Mouse (Mus musculus): ENCODE measurements at regions not wholly inside any gene's neighbourhood (a gene's known extent, or its start where the extent isn't known, plus 50 kb on each side); places are given as distances from the start of the nearest gene placed in this dataset.

DNA sequence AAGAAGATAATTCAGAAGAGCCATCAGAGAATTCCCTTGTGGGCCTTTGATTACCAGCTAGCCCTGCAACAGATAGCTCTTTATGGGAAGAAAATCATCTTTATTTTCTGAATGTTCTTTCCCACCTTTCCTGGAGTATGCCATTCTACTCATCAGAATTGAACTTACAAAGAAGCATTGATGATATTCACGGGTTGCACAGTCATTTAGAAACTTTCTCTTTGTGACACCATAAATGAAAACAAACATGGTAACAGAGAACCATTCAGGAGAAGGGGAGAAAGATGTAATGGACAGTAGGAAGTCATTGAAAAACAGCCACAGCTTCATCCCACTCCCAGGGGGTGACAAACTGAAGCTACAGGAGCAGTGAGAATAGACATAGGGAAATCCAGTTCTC lies 243.6 kb upstream of the Atp11b start:
- 65% methylated on average over 1 of the region's 1 CpGs for WGBS
- TF ChIP-seq POLR2A (IDR thresholded peaks at IDR 0.05; ENCODE audit: low read depth, low read length) = no peak
- no peak for TF ChIP-seq CTCF (IDR thresholded peaks at IDR 0.05; ENCODE audit: extremely low read depth, insufficient read depth, insufficient read length, insufficient replicate concordance)
- H3K36me3 ChIP-seq (ENCODE audit: control insufficient read depth, insufficient read depth, low read length) = no peaks in the 10 kb centered on the region
- no peaks in the 10 kb centered on the region for H3K27me3 ChIP-seq (ENCODE audit: control insufficient read depth, insufficient read depth, low read length)
- no peak overlapping the region for H3K27ac ChIP-seq (ENCODE audit: insufficient read depth, low read length)
- no peaks in the 10 kb centered on the region for H3K4me1 ChIP-seq (ENCODE audit: control insufficient read depth, insufficient read depth, insufficient read length)
- H3K4me3 ChIP-seq (ENCODE audit: extremely low read depth, insufficient read depth, insufficient read length) = no peak overlapping the region
- DNase-seq (ENCODE audit: low read depth in 1 of 2, low spot score in 2 of 2) = no peak

DNA sequence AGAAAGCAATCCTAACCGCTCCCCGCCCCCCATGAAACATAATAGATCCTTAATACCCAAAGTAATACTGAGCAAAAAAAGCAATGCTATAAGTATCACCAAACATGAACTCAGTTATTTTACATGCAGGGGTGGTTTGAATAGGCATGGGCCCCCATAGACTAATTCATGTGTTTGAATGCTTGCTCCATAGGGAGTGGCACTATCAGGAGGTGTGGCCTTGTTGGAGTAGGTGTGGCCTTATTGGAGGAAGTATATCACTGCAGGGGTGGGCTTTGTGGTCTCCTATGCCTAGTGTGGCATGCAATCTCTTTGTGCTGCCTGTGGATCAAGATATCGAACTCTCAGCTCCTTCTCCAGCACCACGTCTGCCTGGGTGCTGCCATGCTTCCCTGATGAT lies 237.4 kb upstream of the Atp11b start:
- Histone ChIP-seq H3K27me3 (ENCODE audit: control insufficient read depth, insufficient read depth, low read length) (no peaks in the 10 kb centered on the region), H3K4me3 (ENCODE audit: extremely low read depth, insufficient read depth, insufficient read length) (no peak overlapping the region), H3K4me1 (ENCODE audit: control insufficient read depth, insufficient read depth, insufficient read length) (no peaks in the 10 kb centered on the region), H3K27ac (ENCODE audit: insufficient read depth, low read length) (no peak overlapping the region), H3K36me3 (ENCODE audit: control insufficient read depth, insufficient read depth, low read length) (no peaks in the 10 kb centered on the region)
- no peak for DNase-seq (ENCODE audit: low read depth in 1 of 2, low spot score in 2 of 2)
- WGBS = 72% methylated on average over 4 of the region's 4 CpGs
- TF ChIP-seq POLR2A (IDR thresholded peaks at IDR 0.05; ENCODE audit: low read depth, low read length) (no peak), CTCF (IDR thresholded peaks at IDR 0.05; ENCODE audit: extremely low read depth, insufficient read depth, insufficient read length, insufficient replicate concordance) (no peak)

DNA sequence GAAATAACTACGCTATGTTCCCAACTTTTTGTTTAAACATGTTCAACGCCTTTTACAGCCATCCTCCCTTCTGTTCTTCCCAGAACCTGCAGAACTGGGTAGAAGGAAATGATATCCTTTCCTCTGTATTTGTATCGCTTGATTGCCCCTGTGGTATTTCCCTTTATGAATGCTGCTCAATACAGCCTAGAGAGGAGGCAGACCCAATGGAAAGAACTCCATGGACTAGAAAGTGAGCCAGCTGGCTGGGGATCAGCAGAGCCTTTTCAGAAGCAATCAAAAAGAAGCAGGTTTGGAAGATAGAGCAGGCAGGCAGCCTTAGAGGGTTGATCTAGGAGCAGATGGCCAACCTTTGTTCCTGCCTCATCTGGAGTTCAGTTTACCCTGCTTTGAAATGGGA lies 233.8 kb upstream of the Atp11b start:
- 83% methylated on average over 3 of the region's 3 CpGs for WGBS
- no peaks in the 10 kb centered on the region for H3K36me3 ChIP-seq (ENCODE audit: control insufficient read depth, insufficient read depth, low read length)

DNA sequence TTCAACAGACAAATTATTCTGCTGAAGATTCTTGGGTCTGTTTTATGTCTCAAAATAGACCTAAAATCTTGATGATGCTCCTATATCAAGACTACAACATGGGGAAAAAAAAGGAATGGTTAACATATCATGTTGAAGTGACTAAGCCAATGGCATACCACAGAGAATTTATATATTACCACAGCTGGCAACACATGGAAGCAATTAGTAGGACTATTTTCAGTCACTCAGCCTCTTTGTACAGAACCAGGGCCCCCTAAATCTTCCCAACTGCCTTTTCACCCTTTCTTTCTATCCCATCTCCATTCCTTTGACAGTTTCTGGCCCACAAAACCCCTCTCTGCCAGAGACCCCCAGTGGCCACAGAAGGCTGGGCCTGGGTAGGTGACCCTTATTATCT lies 206.2 kb upstream of the Atp11b start:
- TF ChIP-seq POLR2A (IDR thresholded peaks at IDR 0.05; ENCODE audit: low read depth, low read length) (no peak), CTCF (IDR thresholded peaks at IDR 0.05; ENCODE audit: extremely low read depth, insufficient read depth, insufficient read length, insufficient replicate concordance) (no peak)
- DNase-seq (ENCODE audit: low read depth in 1 of 2, low spot score in 2 of 2) = no peak
- Histone ChIP-seq H3K27ac (ENCODE audit: insufficient read depth, low read length) (no peak overlapping the region), H3K36me3 (ENCODE audit: control insufficient read depth, insufficient read depth, low read length) (no peaks in the 10 kb centered on the region), H3K4me3 (ENCODE audit: extremely low read depth, insufficient read depth, insufficient read length) (no peak overlapping the region), H3K27me3 (ENCODE audit: control insufficient read depth, insufficient read depth, low read length) (no peaks in the 10 kb centered on the region), H3K4me1 (ENCODE audit: control insufficient read depth, insufficient read depth, insufficient read length) (no peaks in the 10 kb centered on the region)

More for the DNA sequence above, 233.8 kb upstream of the Atp11b start:
- H3K4me3 ChIP-seq (ENCODE audit: extremely low read depth, insufficient read depth, insufficient read length) = no peak overlapping the region
- H3K4me1 ChIP-seq (ENCODE audit: control insufficient read depth, insufficient read depth, insufficient read length) = no peaks in the 10 kb centered on the region
- no peak for DNase-seq (ENCODE audit: low read depth in 1 of 2, low spot score in 2 of 2)
- no peaks in the 10 kb centered on the region for H3K27me3 ChIP-seq (ENCODE audit: control insufficient read depth, insufficient read depth, low read length)
- H3K27ac ChIP-seq (ENCODE audit: insufficient read depth, low read length) = no peak overlapping the region
- TF ChIP-seq CTCF (IDR thresholded peaks at IDR 0.05; ENCODE audit: extremely low read depth, insufficient read depth, insufficient read length, insufficient replicate concordance) = no peak
- TF ChIP-seq POLR2A (IDR thresholded peaks at IDR 0.05; ENCODE audit: low read depth, low read length) = no peak

DNA sequence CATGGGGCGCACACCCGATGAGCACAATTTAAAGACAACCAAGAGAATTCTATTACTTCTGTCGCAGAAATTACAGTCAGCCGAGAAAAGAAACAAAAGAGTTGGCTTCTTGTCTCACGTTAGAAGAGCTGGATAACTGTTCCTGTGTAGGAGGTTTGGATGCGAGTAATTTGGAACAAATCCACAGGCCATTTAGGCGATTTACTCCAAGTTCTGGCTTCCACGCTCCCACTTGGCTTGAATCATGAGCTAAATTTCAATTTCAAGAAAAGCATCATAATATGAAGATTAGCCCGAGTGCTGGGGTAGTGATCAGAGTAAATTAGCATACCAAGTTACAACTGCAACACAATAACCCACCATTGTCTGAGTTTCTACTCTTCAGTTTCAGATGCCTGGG lies 202.1 kb upstream of the Atp11b start:
- 87% methylated on average over 9 of the region's 9 CpGs for WGBS
- Histone ChIP-seq H3K36me3 (ENCODE audit: control insufficient read depth, insufficient read depth, low read length) (no peaks in the 10 kb centered on the region), H3K4me1 (ENCODE audit: control insufficient read depth, insufficient read depth, insufficient read length) (no peaks in the 10 kb centered on the region), H3K4me3 (ENCODE audit: extremely low read depth, insufficient read depth, insufficient read length) (no peak overlapping the region), H3K27ac (ENCODE audit: insufficient read depth, low read length) (no peak overlapping the region), H3K27me3 (ENCODE audit: control insufficient read depth, insufficient read depth, low read length) (no peaks in the 10 kb centered on the region)
- no peak for DNase-seq (ENCODE audit: low read depth in 1 of 2, low spot score in 2 of 2)
- TF ChIP-seq POLR2A (IDR thresholded peaks at IDR 0.05; ENCODE audit: low read depth, low read length) (no peak), CTCF (IDR thresholded peaks at IDR 0.05; ENCODE audit: extremely low read depth, insufficient read depth, insufficient read length, insufficient replicate concordance) (no peak)

DNA sequence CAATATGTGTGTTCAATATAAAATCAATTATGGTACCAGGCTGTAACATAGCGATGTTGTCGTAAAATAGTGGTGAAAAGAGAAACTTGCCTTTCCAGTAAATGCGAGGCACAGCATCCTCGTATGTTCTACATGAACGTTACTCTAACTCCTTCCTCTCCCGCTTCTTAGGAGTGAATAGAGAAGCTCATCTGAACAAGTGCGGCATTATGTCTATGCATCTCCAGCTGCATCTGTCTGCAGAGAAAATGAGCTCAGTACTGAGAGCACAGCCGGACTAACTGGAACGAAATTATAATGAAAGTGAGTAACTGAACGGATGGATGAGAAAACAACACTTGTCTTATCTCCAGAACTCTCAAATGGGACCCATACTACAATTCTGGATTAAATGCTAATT lies 193.5 kb upstream of the Atp11b start:
- Histone ChIP-seq H3K27ac (ENCODE audit: insufficient read depth, low read length) (no peak overlapping the region), H3K4me3 (ENCODE audit: extremely low read depth, insufficient read depth, insufficient read length) (no peak overlapping the region), H3K4me1 (ENCODE audit: control insufficient read depth, insufficient read depth, insufficient read length) (no peaks in the 10 kb centered on the region), H3K27me3 (ENCODE audit: control insufficient read depth, insufficient read depth, low read length) (no peaks in the 10 kb centered on the region), H3K36me3 (ENCODE audit: control insufficient read depth, insufficient read depth, low read length) (no peaks in the 10 kb centered on the region)
- TF ChIP-seq CTCF (IDR thresholded peaks at IDR 0.05; ENCODE audit: extremely low read depth, insufficient read depth, insufficient read length, insufficient replicate concordance) (no peak), POLR2A (IDR thresholded peaks at IDR 0.05; ENCODE audit: low read depth, low read length) (no peak)
- DNase-seq (ENCODE audit: low read depth in 1 of 2, low spot score in 2 of 2) = no peak
- WGBS = 92% methylated on average over 10 of the region's 10 CpGs

DNA sequence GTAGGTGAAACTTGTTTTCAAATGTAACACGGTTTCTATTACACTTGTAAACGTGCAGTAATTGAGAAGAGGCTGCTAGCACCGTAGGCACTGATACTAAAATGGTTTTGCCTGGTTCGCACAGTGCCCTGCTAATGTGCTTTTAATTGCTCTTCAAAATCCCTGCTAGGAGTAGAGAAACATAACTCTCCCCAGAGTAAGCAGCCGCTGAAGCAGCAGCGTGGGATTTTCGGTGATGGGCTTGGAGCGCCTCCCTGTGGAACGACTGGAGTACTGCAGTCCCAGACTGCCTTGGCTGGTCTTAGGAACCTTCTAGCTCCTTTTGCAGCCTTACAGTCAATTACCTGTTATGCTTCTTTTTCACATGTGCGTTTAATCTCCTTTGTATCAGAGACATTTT lies 179.5 kb upstream of the Atp11b start:
- TF ChIP-seq CTCF (IDR thresholded peaks at IDR 0.05; ENCODE audit: extremely low read depth, insufficient read depth, insufficient read length, insufficient replicate concordance) (no peak), POLR2A (IDR thresholded peaks at IDR 0.05; ENCODE audit: low read depth, low read length) (no peak)
- no peaks in the 10 kb centered on the region for H3K27me3 ChIP-seq (ENCODE audit: control insufficient read depth, insufficient read depth, low read length)
- H3K36me3 ChIP-seq (ENCODE audit: control insufficient read depth, insufficient read depth, low read length) = no peaks in the 10 kb centered on the region
- no peaks in the 10 kb centered on the region for H3K4me1 ChIP-seq (ENCODE audit: control insufficient read depth, insufficient read depth, insufficient read length)
- no peak overlapping the region for H3K27ac ChIP-seq (ENCODE audit: insufficient read depth, low read length)
- no peak for DNase-seq (ENCODE audit: low read depth in 1 of 2, low spot score in 2 of 2)
- WGBS = 41% methylated on average over 10 of the region's 10 CpGs
- H3K4me3 ChIP-seq (ENCODE audit: extremely low read depth, insufficient read depth, insufficient read length) = no peak overlapping the region

Data from spleen, adult 2 months (tissue).